Mouse (Mus musculus) liver, adult 2 months (tissue): ENCODE data around the gene Ccnb3.

Experiments used
- CTCF ChIP-seq: fragments of 200-500 bp; IDR thresholded peaks from 2 replicates; pipeline ENCODE4 v1.5.1; 2011; ENCODE audit warnings: low read depth, low read length, control low read depth
- POLR2A ChIP-seq: fragments of 200-500 bp; IDR thresholded peaks from 2 replicates; pipeline ENCODE4 v1.6.1; 2011; ENCODE audit warnings: low read length, control low read depth; ENCODE audit not compliant: insufficient read depth; ENCODE audit errors: extremely low read depth

DNA sequence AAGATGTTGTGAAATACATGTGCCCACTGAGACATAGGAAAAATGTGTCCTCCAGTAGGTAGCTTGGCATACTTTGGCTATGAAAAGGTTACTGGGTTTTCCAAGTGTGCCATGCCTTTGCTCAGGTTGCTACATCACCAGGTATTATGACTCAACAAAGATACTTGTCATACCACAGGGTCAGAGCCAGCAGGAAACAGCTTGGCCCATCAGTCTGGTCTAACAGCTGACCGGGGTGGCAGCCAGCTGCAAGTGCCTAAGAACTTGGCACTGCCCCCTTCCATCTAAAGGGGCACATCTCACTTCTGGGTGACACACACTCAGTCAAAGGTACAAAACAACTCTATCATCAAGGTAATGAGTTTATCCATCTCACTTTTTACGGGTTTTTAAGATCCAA, 26.6 kb upstream of the Ccnb3 start:
- TF ChIP-seq POLR2A (no peak), CTCF (no peak)
